Mouse (Mus musculus) T-helper 1 cell (primary cell): ENCODE measurements around the gene Gm3854.
"Not testable (repeated sequence)": the region's sequence is repeated elsewhere in the genome, so short reads cannot be mapped to it uniquely, and the experiment has no call there.

Source experiments
- in situ Hi-C: fragments of 300-600 bp; cut with MboI, MseI; formaldehyde crosslinking; loops from one replicate; pipeline ENCODE4 v1.15.1; 2025; ENCODE audit warnings: high pct_unique_total_duplicates

The Gm3854 gene

DNA sequence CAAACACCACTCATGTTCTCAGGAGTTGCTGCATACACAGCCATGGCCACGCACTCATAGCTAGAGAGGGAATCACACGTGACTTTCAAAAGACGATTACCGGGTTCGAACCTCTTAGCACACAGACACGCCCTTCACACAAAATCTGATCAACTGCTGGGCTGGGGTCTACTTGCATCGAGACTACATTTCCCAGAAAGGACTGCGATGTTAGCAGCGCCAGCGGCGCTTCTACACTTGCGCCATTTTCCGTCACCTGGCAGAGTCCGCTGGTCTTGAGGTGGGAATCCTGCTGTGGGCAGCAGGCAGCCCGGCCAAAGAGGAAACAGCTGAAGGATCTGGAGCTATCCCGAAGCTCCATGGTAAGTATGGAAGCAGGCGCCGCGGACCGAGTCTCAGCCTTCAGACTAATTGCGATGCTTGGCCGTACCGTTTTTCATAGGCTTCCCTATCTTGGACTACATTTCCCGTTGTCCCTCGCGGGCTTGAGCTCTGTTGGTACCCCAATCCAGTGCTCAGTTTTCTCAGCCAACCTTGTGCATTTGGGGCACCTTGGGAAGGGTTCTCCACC lies at the start of gene Gm3854:
Gm3854 (plus strand) TSS at position 259 of the 571 bp plus-strand sequence.
- in situ Hi-C loops = loop anchor here (5.0 kb wide), 1 partner anchor 179 kb away; the partner anchor contains the start of gene Olfr1349

DNA sequence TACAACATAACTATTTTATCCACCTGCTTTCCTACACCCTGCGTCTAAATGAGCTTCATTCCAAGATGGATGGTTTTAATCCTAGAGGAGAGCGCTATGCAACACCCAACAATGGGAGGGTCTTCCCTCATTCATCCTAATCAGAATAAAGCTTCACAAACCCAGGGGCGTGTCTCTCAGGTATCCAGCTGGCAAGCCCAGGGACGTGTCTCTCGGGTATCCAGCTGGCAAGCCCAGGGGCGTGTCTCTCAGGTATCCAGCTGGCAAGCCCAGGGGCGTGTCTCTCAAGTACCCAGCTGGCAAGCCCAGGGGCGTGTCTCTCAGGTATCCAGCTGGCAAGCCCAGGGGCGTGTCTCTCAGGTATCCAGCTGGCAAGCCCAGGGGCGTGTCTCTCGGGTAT lies 42.8 kb upstream of the Gm3854 start:
- in situ Hi-C loops = not testable (repeated sequence)

DNA sequence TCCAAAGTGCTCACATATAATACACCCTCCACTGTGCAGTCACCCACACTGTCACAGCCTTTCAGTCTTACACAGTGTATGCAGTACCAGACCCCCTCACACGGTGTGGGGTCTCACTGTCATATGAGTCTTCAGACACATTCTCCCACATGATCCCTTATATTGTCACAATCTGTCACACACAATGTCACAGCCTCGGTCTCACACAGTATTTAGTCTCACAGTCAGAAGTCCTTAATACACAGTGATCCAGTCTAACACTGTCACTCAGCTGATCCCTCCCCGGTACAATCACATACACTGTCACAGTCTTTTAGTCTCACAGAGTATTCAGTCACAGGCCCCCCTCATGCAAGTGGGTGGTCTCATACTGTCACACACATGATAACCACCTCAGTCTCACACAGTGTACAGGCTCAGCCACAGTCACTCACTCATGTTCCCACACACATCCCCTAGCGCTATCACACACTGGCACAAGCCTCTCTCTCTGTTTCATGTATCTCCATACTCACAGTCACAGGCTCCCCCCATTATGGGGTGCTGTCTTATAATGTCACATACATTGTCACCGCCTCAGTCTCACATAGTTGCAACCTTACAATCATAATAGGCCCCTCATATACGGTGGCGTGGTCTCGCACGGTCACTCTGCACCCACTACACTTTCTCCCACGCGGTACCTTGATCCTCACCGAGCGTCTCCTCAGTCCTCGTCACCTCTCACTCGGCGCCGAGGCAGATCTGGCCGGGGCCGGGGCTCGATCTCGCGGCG lies 12.9 kb upstream of the Gm3854 start:
- in situ Hi-C loops = no loop called here

- in situ Hi-C loops = no loop called here
Observed at GRCm38 (mm10) chr7:6331233-6331956, 12.2 kb upstream of the Gm3854 start, which contains the start of gene Zfp583. Gene Zfp583, minus strand, starts transcription at chr7:6331285.

GRCm38 (mm10) chr7:6339865-6340264 lies 3.7 kb upstream of the Gm3854 start:
- in situ Hi-C loops = loop anchor here (5.0 kb wide), 1 partner anchor 182 kb away; the partner anchor contains the start of gene Olfr1349

- in situ Hi-C loops = loop anchor here (5.0 kb wide), 1 partner anchor 178 kb away; the partner anchor contains the start of gene Olfr1349
Observed at GRCm38 (mm10) chr7:6344124-6344523, 565 bp downstream of the Gm3854 start.

DNA sequence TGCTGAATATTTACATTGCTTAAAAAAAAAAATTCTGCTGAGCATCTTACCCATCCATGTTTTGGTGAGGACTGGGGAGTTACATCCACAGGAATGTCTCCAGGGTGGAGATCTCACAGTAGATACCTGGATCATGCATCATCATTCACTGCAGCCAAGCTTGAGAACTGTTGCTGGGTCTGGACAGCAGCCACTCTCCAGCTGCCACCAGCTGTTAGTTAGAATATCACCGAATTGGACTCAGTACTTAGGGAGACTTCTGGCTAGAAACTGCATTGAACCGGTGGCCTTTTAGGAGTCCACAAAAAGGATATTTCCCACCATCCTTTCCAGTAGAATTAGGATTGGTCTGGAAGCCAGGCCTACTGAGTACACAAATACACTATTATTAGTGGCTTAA lies 14.6 kb downstream of the Gm3854 start:
- in situ Hi-C loops = loop anchor here (5.0 kb wide), 3 partner anchors 69 to 939 kb away; no protein-coding TSS in a partner anchor

GRCm38 (mm10) chr7:6358937-6359590 lies 15.5 kb downstream of the Gm3854 start:
- in situ Hi-C loops = loop anchor here (5.0 kb wide), 3 partner anchors 68 to 938 kb away; no protein-coding TSS in a partner anchor

GRCm38 (mm10) chr7:6360477-6361060 lies 17.0 kb downstream of the Gm3854 start:
- in situ Hi-C loops = no loop called here

DNA sequence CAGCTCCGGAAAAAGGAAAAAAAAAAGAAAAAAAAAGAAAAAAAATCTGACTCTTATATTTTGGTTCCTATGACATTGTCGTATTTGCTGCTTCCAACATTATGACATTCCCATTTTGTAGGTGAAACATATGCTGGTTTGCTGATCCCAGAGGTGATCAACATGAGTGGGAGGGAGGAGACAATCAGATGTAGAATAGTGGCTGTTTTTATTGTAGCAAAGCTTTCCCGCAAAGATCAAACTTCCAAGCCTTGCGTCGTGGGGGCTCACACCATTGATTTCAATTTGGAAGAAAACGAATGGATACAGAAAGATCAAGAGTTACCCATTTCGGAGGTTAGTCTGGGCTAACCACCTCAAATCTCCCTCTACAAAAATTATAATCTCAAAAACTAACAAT lies 18.2 kb downstream of the Gm3854 start:
- in situ Hi-C loops = no loop called here

GRCm38 (mm10) chr7:6362268-6363046 lies 18.9 kb downstream of the Gm3854 start:
- in situ Hi-C loops = no loop called here

DNA sequence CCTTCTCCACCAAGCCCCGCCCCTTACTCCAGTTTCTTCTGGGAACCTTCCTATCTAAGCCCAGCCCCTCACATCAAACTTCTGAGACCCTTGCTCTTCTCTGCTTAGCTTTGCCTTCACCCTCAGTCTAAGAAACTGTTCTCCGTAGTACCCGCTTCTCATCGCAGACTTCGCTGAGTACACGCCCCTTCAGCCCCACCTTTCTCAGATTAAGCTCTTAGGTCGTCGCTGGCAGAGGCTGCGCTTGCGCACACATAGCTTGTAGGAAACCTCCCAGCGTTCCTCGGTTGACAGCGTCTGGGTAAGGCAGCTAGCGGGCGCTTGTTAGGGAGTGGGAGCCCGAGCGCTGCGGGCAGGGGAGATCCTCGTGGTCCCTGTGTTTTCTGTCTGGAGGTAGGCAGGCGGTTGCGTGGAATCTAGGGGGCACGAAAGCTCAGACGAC lies 19.5 kb downstream of the Gm3854 start, which contains the start of gene Zfp78:
Zfp78 (plus strand) TSS at position 234 of the 442 bp plus-strand sequence.
- in situ Hi-C loops = no loop called here

- in situ Hi-C loops = no loop called here
Observed at GRCm38 (mm10) chr7:6364761-6365160, 21.2 kb downstream of the Gm3854 start.

- in situ Hi-C loops = no loop called here
Observed at GRCm38 (mm10) chr7:6367185-6367584, 23.6 kb downstream of the Gm3854 start.

GRCm38 (mm10) chr7:6368146-6368545 lies 24.6 kb downstream of the Gm3854 start:
- in situ Hi-C loops = not testable (repeated sequence)

GRCm38 (mm10) chr7:6369460-6369859 lies 25.9 kb downstream of the Gm3854 start:
- in situ Hi-C loops = no loop called here

GRCm38 (mm10) chr7:6372993-6373392 lies 29.4 kb downstream of the Gm3854 start:
- in situ Hi-C loops = no loop called here

GRCm38 (mm10) chr7:6378441-6378840 lies 34.9 kb downstream of the Gm3854 start:
- in situ Hi-C loops = loop anchor here (25.0 kb wide), 1 partner anchor 1291 kb away; the partner anchor contains the start of gene Epn1

DNA sequence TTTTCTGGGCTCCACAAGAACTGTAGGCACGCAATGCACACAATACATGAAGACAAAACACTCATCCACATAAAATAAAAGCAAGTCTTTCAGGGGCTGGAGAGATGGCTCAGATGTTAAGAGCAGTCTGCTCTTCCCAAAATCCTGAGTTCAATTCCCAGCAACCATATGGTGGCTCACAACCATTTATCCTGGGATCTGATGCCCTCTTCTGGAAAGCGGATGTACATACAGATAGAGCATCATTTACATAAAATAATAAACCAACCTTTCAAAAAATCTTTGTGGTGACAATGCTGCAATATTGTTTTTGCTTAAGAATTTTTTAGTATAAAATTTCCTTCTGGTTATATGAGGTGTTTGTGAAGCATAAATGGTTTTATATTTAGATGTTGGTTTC lies 37.9 kb downstream of the Gm3854 start:
- in situ Hi-C loops = loop anchor here (25.0 kb wide), 1 partner anchor 1294 kb away; the partner anchor contains the start of gene Epn1

GRCm38 (mm10) chr7:6383044-6383455 lies 39.5 kb downstream of the Gm3854 start, which contains the start of gene Zfp28:
Gene Zfp28, plus strand, starts transcription at chr7:6383295.
- in situ Hi-C loops = loop anchor here (25.0 kb wide), 1 partner anchor 1296 kb away; the partner anchor contains the start of gene Epn1
